Mouse (Mus musculus) hindbrain, embryonic 11.5 days (tissue): ENCODE data around the gene Gm5861. TPM values are rescaled to one million over a fixed set of nuclear protein-coding genes. Genes with fewer than 3 reads are reported as not detected.
"Not testable (repeated sequence)": the region's sequence is repeated elsewhere in the genome, so short reads cannot be mapped to it uniquely, and the experiment has no call there.

Experiments used
- ATAC-seq: fragments of 200-750 bp; cut with Nextera tagmentation; 2 replicates; pipeline ENCODE4 v1.8.0; 2017; ENCODE audit warnings: mild to moderate bottlenecking, moderate TSS enrichment, moderate library complexity; ENCODE audit not compliant: low FRiP score
- DNase-seq: peaks from one replicate; pipeline ENCODE4 v3.0.0-alpha.2; 2015; ENCODE audit warnings: low spot score
- H3K27ac ChIP-seq: fragments of 300-500 bp; sonication (generic); 2 replicates; pipeline ENCODE4 v1.5.1; 2014; ENCODE audit warnings: mild to moderate bottlenecking, low read depth, low read length
- H3K27me3 ChIP-seq: fragments of 300-500 bp; sonication (generic); 2 replicates; pipeline ENCODE4 v1.6.1; 2014; ENCODE audit warnings: mild to moderate bottlenecking, low read length, moderate library complexity, mixed read lengths; ENCODE audit not compliant: control insufficient read depth, insufficient read depth
- H3K36me3 ChIP-seq: fragments of 300-500 bp; sonication (generic); 2 replicates; pipeline ENCODE4 v1.6.1; 2014; ENCODE audit warnings: mild to moderate bottlenecking, low read length, moderate library complexity, mixed read lengths; ENCODE audit not compliant: control insufficient read depth, insufficient read depth
- H3K4me1 ChIP-seq: fragments of 300-500 bp; sonication (generic); replicated peaks from 2 replicates; pipeline ENCODE4 v1.6.1; 2014; ENCODE audit warnings: low read length, mixed read lengths; ENCODE audit not compliant: control insufficient read depth, insufficient read depth
- H3K4me2 ChIP-seq: fragments of 300-500 bp; sonication (generic); replicated peaks from 2 replicates; pipeline ENCODE4 v1.6.1; 2014; ENCODE audit warnings: mild to moderate bottlenecking, low read depth, low read length
- H3K4me3 ChIP-seq: fragments of 300-500 bp; sonication (generic); 2 replicates; pipeline ENCODE4 v1.5.1; 2014; ENCODE audit warnings: low read depth, low read length
- H3K9ac ChIP-seq: fragments of 300-500 bp; sonication (generic); 2 replicates; pipeline ENCODE4 v1.6.1; 2014; ENCODE audit warnings: low read depth, low read length
- H3K9me3 ChIP-seq: fragments of 300-500 bp; sonication (generic); 2 replicates; pipeline ENCODE4 v1.6.1; 2016; ENCODE audit warnings: low read length; ENCODE audit not compliant: control insufficient read depth
- WGBS: fragments of 180-500 bp; shearing (Covaris S2); extraction: QIAGEN DNeasy Blood & Tissue Kit; methylation state at CpG from one replicate; pipeline ENCODE4 v1.1.7; 2014; 5-methylcytosine and 5-hydroxymethylcytosine counted together
- polyA plus RNA-seq: library from polyadenylated mRNA; unstranded; fragments of >200 nt; fragmentation: Nextera tagmentation; extraction: Ambion mirVana; gene quantifications from 2 replicates; pipeline ENCODE4 v1.2.1, GENCODE M21; 2014

The Gm5861 gene
- polyA plus RNA-seq, result not detected in 2 replicates

GRCm38 (mm10) chr5:11182772-11183171, at the start of gene Gm5861:
Gene Gm5861, plus strand, starts transcription at chr5:11183072.
- not testable (repeated sequence) for H3K27ac ChIP-seq

GRCm38 (mm10) chr5:11138031-11138430, 44.8 kb upstream of the Gm5861 start:
- H3K4me2 ChIP-seq, H3K27me3 ChIP-seq, H3K27ac ChIP-seq, H3K4me3 ChIP-seq, H3K9me3 ChIP-seq, H3K36me3 ChIP-seq, H3K9ac ChIP-seq, DNase-seq, ATAC-seq, H3K4me1 ChIP-seq: not testable (repeated sequence)
- WGBS, result 96% methylated on average over 12 of the region's 12 CpGs

More at GRCm38 (mm10) chr5:11182772-11183171, at the start of gene Gm5861:
- not testable (repeated sequence) for H3K9me3 ChIP-seq, H3K4me3 ChIP-seq, H3K4me2 ChIP-seq, H3K27me3 ChIP-seq, H3K4me1 ChIP-seq, ATAC-seq, H3K36me3 ChIP-seq, H3K9ac ChIP-seq, DNase-seq
- 70% methylated on average over 2 of the region's 3 CpGs for WGBS

Other genes with a start within 250 kb of the Gm5861 start
- gene Gm8871, start 235.3 kb upstream of the Gm5861 start, polyA plus RNA-seq, result not detected in 2 replicates
- gene Gm8857, start 235.3 kb upstream of the Gm5861 start, polyA plus RNA-seq, result not detected in 2 replicates
- not detected in 2 replicates for gene Gm8879, start 55.4 kb upstream of the Gm5861 start, polyA plus RNA-seq
- gene Gm8890, start 73.0 kb downstream of the Gm5861 start, polyA plus RNA-seq, result not detected in 2 replicates
- not detected in 2 replicates for gene Speer1, start 158.4 kb downstream of the Gm5861 start, polyA plus RNA-seq
- not detected in 2 replicates for gene Gm8897, start 233.3 kb downstream of the Gm5861 start, polyA plus RNA-seq